Mouse (Mus musculus): ENCODE data around the gene Camk1d.

DNA sequence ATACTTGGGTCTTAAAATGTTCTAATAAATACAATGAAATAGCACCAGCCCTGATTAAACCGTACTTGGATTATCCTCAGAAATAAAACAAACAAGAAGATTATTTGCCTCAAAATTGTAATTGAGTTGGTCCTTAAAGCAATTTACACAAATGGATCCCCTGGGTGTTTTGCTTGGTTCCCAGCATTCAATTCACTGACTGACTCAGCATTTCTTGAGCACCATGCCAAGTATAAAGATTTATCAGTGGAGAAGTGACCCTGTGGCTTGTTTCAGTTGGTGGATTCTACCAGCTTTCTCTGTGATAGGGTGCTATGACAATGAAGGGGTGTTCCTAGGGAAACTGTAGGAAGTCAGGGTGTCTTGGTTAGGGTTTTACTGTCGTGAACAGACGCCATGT, 36.6 kb upstream of the Camk1d start:
- TF ChIP-seq CTCF (IDR thresholded peaks at IDR 0.05; ENCODE audit: low read depth), result no peak
- no peak for TF ChIP-seq EP300 (IDR thresholded peaks at IDR 0.05; ENCODE audit: low read depth)

All from heart, postnatal 0 days (tissue).